Mouse (Mus musculus): ENCODE data around the gene Tgfb3.

Tgfb3 gene

DNA sequence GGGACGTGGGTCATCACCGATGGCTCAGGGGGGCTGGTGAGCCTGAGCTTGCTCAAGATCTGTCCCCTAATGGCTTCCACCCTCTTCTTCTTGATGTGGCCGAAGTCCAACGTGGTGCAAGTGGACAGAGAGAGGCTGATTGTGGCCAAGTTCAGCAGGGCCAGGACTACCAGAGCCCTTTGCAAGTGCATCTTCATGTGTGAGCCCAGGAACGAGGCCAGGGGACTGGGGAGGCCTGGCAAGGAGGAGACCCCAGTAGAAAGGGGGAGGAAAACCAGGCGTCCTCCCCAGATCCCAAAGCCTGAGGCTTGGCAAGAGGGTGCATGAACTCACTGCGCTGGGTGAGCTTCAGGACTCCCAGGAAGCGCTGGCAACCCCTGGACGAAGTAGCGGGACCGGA lies 1.1 kb downstream of the Tgfb3 start:
- DNase-seq: peak; percentile 45

DNA sequence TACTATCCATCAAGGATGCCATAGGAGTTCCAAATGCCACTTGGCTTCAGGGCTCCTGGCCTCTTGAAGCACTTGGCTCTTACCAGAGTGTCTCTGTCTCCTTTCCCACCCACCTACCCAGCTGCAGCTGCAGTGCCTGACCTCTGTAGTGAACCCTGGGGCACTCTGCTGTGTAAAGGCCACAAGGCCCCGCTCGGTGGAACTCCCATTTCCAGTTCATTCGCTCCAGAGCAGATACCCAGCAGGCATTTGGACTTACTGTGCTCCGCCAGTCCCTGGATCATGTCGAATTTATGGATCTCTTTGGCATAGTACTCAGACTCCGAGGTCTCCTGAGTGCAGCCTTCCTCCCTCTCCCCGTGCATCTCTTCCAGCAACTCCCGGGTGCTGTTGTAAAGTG lies 1.5 kb downstream of the Tgfb3 start:
- peak; percentile 40 for DNase-seq

DNA sequence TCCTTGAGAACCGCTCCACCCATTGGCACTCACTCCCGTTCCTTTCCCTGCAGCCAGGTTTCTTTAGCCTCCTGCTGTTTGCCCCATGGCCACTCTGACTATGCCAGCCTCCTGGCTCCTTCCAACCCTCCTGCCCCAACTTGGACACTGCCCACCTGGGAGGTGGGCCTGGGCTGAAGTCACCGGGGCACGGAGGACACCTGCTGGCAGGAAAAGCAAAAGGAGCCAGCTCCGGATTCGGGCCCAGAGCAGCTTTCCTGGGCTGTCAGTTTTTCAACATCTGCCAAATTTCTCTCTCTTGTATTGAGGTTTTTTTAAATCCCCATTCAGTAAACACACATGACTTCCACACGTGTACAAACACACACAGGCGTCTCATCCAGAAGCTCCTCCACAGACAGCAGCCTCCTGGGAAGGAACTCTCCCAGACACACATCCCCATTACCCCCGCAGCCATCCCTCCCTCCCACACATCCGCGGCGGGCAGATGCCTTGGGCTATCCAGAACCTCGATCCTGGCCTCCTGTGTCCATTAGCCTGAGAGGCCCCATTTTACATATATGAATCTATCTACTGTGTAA lies 2.4 kb downstream of the Tgfb3 start:
- peak; percentile 76 for DNase-seq

DNA sequence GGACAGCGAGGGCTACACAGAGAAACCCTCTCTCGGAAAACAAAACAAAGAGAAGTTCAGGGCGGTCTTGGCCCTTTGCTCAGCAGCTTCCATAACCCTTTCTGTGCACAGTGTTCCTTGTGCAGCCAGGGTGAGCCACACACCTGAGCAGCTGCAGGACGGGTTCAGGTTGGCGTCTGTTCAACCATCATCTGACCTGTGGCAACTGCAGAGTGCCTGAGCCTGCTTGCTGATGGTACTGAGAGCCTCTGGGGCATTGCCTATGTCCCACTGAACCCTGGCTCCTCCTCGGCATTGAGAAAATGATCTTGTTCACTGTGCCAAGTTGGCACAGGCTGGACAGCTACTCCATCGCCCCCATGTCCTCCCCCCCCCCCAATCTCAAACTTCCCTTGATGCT lies 3.5 kb downstream of the Tgfb3 start:
- DNase-seq: no peak

DNA sequence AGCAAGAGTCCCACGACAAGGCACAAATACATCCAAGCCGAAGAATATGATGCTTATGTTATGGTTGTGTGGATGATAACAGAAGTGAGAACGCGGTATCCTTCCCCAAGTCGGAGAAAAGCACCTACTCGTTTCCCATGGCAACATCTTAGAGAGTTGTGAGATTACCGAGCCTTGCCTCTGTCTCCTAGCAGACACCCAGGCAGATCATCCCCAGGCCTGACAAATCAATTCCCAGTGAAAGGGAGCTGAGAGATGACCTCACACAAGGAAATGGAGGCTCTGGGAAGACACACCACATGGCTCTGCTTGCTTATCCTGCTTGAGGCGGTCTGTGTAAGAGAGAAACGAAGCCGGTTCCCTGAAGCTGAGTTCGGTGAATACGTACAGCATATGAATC lies 4.2 kb downstream of the Tgfb3 start:
- DNase-seq: no peak

DNA sequence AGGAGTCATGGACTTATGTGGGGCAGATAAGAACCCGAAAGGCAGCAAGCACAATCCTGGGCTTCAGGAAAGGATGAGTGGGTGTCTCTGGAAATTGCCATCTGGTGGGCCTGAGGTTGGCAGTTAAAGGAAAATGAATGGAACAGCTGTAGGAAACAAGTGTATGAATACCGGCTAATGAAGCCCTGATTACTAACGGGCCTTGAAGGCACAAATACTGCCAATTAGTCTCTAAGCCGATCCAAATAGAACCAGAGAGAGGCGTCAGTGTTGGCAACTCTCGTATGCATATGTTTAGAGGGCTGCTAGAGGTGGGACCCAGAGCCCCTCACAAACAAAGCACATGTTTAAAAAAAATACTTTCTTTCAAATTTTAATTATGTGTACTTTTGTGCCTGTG lies 7.4 kb downstream of the Tgfb3 start:
- DNase-seq: no peak

DNA sequence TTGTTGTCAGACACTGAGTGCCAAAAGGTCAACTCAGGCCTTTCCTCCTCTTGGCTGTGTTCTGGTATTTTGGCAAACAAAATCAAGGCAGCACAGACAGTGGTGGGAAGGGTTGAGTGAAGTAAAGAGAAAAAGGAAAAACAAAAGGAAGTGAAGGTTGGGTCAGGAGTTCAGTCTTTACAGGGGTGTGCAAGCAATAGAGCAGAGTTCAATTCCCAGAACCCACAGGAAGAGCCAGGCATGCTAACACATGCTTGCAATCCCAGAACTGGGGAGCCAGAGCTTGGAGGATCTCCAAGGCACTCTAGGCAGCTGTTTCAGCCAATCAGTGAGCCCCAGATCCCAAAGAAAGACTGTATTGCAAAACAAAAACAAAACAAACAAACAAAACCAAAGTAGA lies 14.0 kb downstream of the Tgfb3 start:
- no peak for DNase-seq

DNA sequence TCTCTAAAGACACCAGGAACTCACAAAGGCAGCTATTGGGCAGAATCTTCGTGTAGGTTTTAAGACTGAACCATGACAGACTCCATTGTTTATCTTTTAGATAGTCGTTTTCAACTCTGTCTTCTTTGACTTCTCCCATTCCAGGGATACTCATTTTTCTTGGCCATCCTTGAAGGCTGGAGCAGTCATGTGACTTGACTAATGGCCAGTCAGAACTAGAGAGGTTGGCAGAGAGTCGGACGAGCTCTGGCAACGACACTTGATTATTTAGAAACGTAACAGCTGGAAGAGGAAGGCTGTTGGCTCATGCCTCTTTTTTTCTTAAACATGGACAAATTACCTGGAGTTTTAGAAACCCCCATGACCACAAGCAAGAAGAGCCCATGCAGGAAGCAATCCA lies 19.5 kb downstream of the Tgfb3 start:
- DNase-seq: no peak

DNA sequence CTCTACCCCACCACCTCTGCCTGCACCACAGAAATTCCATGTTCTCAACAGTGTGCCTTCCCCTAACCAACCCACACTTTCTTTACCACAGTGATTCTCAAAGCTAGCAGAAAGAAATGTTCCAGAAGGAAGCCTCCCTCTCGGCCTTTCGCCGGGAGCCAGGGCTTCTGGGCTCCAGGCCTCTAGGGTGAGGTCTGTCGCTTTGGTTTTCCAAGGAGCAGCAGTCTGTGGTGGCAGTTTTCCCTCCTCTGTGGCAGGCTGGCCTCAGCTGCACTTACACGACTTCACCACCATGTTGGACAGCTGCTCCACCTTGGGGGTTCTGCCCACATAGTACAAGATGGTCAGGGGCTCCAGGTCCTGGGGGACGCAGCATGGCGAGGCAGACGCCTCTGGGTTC lies 21.3 kb downstream of the Tgfb3 start:
- DNase-seq: no peak

DNA sequence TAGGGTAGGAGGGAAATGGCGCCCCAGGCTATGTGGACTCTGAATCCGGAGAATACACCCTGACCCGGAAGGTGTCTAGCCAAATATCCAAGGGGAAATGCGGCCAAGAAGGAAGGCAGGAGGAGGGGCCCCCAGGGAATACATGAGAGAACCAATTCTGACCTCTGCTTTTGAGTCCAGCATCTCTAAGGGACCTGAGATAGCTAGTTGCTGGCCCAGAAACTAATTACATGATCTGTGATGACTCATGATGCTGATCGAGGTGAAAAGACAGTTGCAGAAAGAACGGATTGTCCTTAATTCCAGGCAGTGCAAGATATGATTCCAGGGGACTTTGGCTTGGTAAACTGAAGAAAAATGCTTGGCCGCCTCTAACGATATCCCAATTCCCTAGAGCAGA lies 21.9 kb downstream of the Tgfb3 start:
- no peak for DNase-seq

DNA sequence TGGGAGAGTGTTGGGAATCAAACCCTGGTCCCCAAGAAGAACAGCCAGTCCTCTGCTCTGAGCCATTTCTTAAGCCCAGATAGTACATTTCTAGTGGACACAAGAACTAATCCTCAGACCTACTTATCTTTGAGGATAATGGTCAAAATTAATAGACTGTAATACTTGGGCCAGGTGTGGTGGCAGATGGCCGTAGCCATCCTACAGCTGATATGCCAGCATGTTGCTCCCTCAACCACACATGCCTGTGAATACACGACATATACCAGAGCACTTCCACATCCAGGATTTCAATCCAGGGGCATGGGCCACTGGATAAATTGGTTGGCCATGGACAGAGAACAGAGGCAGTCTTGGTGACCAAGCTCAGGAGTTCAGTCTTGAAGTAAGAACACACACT lies 23.5 kb downstream of the Tgfb3 start:
- no peak for DNase-seq

DNA sequence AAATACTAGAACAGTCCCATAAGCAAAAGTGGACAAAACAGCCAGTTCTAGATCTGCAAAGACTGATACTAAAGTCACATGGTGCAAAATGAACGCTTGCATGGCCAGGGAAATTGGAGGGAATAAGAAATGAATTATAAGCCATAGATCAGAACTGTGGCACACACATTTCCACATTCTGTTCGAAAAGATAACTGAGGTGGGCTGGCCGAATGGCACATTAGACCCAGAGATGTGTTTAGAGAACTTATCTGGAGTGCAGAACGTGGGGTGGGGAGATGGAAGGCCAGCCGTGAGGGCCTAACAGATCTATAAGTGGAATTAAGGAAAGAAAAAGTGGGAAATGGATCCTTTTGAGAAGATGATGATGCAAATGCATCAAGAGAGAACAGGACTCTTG lies 27.4 kb downstream of the Tgfb3 start:
- DNase-seq: no peak

DNA sequence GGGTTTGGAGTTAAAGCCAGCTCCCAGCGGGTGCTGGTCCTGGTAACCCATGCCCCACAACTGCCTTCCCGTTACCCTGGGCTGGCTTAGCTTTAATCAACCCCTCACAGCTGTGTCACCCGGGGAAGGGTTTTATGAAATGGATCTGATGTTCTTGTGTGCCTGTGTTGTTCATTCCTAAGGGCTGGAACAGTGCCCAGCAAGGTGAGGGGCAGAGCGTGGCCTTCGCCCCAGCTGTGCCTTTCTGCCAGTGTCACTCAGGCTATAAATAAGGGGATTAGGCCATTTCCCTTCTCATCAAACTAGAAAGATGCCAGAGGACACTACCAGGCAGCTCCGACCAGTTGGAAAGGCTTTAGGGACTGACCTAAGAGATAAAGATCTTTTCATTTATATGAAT lies 29.0 kb downstream of the Tgfb3 start:
- no peak for DNase-seq

DNA sequence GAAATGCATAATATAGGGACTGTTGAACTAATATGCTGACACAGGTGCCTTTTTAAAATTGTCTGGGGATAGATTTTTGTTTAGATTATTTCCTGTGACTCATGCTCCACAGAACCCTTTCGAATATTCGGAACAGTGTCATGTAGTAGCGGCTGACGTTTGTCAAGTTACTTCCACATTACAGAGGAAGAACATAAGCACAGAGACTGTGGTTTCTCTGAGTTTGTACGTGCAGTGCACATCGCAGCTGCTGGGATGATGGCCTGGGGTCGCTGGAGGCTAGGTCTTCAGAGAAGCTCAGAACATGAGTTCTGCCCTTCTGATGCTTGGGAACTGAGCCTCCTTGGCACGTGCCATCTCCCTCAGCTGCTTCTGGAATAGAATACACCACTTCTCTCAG lies 31.5 kb downstream of the Tgfb3 start:
- no peak for DNase-seq

DNA sequence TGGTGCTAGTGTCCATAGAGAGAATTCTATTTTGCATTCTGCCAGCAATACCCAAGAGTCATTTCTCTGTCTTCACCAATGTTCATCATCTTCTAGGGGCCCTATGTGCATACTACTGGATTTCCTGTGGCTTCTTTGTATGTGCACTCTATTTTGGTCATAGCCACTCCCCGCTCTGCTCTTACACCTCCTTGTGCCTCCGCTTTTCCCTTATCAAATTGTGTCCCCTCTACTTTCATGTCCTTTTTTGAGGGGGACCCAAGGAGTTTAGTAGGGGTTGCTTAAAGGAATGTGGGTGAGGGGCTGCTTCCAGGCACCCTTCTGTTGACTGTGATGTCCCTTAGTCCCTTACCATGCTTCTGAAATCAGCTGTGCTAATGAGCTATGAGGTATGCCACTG lies 32.1 kb downstream of the Tgfb3 start:
- no peak for DNase-seq

DNA sequence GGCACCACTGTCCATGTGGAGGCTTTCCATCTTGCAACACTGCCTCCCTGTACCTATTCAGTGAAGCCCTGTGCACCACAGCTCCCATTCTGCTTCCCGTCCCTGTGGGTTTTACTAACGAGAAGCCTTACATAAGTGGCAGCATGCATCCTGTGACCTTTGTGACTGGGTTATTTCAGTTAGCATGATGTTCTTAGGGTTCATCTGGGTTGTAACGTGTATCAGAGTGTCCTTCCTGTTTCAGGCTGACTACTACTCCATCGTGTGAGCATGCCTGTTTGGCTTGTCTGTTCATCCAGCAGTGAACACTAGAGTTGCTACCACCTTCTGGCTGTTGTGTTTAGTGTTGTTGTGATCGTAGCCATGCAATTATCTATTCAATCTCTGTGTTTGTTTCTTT lies 32.7 kb downstream of the Tgfb3 start:
- DNase-seq: no peak

DNA sequence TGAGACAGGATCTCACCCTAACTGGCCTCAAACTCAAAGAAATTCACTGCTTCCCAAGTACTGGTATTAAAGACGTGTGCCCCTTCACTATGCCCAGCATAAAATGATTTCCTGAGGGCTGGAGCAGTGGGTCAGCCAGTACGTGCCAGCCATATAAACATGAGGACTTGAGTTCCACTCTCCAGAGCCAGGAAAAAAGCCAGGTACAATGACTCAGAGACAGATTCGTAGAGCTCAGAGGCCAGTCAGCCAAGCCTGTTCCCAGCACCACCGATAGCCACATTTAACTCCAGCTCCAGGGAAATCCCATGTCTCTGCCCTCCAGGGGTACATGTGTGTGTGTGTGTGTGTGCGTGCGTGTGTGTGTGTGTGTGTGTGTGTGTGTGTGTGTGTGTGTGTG lies 39.1 kb downstream of the Tgfb3 start:
- no peak for DNase-seq

DNA sequence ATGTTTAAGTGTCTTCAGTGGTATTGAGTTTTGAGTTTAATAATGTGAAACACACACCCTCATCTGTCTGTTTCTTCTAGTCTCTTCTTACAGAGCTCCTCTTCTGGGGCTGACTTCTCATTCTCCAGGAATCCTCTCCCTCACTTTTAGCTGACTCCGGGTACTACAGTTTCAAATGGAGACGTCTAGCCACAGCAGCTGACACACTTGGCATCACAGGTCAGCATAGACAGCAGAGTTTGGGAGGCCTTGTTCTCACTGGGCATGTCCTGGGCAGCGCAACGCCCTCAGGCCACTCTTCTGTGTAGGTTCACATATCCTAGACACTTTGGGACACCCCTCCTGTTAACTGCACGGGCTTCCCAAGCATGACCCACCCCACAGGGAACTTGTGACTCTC lies 39.8 kb downstream of the Tgfb3 start:
- DNase-seq: no peak

DNA sequence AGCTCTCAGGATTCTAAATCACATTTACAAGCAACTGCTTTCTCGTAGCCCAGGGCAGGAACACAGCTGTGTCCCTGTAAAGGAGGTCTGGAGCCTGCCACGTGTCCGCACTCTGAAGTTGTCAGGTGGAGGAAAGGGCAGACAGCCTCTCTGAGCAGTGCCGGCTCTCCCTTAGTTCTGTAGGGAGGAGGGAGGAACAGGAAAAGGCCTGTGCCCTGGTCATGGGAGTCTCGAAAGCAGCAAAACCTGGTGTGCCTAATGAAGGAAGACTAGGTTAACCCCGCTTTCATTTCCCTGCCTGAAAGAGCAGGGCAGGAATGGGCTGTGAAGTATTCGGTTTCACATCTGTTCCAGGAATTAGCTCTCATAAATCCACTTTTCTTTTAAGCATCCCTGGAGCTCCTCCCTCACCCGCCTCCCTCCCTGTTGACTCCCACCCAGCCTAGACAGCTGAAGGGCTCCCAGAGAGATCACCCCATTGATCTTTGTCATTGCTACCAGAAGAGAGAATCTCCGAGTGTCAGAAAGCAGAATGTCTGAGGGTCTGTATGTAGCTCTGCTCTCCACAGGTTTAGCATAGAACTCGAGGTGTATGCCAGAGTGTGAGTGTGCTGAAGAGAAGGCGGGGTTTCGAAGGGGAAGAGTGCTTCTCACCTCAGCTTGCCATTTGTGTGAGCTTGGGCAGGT lies 41.5 kb downstream of the Tgfb3 start:
- no peak for DNase-seq

DNA sequence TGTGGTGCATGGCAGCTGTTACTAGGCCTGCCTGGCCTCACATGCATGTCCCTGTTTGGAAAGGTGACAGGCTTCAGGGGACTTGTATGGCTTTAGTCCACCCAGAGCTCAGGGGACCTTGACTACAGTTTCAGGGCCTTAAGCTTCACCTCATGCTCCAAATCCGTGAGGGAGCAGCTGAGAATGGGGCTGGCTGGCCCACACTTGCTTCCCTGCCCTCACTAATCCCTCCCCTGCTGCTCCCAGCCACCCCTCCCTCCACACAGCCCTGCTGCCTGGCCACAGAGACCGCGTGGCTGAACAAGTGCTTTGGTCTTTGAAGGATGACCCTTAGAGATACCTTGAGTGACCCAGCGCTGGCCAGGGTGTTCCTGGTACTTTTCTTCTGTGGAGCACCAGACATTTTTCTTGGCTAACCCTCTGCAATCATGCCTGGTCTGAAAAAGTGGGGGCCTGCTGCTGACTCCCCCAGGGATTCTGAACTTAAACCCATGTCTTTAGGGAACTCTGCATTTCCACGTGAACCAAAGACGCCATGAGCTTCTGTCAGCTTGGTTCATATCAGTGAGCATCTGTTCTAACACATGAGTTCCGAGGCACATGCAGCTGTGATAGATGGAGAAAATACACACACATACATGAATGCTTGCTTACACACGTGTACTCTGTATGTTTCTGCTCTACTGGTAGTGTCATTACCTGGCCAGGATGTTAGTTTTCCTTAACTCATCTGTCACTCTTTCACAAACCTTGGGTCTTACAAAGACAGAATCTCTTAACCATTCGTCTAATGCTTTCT lies 42.3 kb downstream of the Tgfb3 start:
- no peak for DNase-seq

DNA sequence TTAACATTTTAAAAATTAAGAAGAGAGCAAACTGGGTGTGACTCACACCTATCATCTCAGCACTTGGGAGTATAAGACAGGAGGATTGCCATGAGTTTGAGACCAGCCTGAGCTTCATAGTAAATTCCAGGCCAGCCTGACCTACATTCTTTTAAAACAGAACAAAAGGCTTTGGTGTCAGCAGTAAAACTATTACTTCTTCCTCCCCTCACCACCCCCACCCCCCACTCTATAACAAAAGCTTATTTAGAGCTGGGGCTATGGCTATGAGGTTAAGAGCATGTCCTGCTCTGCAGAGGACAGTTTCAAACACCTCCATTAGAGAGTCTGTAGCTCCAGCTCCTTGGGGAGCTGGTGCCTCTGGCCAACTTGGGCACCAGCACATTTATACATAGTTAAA lies 43.3 kb downstream of the Tgfb3 start:
- DNase-seq: no peak

DNA sequence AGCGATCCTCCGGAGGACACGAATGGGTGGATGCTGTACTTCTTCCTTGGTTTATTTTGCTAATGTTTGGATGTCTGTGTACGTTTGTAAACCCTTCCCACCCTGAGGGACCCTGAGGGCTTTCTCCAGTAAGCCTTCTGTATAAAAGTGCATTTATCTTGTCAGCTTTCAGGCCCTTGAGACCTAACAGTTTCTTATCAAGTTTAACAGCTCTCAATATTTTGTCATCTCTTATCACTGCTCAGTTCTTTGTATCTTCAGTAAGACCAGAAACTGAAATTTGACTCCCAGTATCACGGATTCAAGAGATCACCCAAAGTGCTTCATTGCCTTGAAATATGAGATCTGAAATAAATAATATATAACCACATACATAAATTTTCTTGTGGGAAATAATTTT lies 47.9 kb downstream of the Tgfb3 start:
- no peak for DNase-seq

DNA sequence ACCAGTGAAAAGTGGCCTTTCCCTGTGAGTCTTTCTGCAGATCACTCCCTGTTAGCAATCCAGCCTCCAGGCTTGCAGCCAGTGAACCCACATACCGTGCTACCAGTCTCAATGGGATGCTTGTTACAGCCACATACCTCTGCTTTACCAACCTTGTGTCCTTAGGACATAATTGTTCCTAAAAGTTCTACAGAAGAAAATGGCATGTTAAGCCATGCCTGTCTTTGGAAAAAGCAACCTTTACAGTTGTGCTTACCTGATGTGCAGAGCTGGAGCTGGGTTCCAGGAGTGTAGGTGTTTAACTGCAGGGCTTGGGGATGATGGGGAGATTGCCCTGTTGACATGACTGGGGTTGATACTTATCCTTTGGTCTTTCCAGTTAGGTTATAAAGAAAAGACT lies 51.1 kb downstream of the Tgfb3 start:
- no peak for DNase-seq

DNA sequence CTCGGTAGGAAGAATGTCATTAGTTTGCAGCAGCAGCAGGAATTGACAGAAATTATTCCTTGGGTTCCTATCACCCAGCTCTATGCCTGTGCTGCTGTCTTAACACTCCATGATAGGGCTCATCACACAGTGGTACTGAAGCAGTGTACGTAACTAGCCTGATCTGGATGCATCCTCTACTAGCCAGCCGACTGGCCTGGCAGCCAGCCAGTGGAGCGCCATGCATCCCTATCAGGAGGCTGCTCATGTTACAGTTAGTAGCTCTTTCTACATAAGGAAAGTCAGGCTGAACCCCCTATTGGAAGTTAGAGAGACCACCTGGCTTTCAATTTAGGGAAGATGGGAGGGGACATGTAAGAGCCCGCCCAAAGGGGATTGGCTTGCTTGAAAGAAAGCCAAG lies 51.8 kb downstream of the Tgfb3 start:
- peak; percentile 31 for DNase-seq

DNA sequence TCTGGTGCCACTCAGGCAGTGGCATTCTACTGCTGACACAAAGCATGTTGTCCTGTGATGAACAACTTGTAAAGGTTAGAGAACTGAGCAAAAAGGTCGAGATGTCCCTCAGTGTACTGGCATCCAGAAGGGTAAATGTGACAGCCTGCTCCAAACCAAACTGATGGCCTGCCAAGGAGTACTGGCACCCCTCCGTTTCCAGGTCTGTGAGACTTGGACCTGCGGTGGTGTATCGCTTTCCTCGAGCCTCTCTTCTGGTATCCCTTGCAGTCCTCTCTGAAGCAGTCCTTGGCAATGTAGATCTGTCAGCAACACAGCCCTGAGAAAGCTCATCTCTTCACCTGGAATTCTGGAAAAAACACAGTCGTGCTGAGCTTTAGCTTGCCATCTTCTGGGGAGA lies 53.4 kb downstream of the Tgfb3 start:
- DNase-seq: peak; percentile 71
